Mouse (Mus musculus) brain, embryonic 14.5 days (tissue): ENCODE data around the gene Plekhg1.

Source experiments
- CTCF ChIP-seq: fragments of 200-500 bp; IDR thresholded peaks from 2 replicates; pipeline ENCODE4 v1.5.1; 2012; ENCODE audit warnings: inconsistent platforms, mild to moderate bottlenecking, moderate library complexity, borderline replicate concordance; ENCODE audit not compliant: insufficient read depth, insufficient read length; ENCODE audit errors: extremely low read depth
- POLR2A ChIP-seq: fragments of 200-500 bp; IDR thresholded peaks from 2 replicates; pipeline ENCODE4 v1.6.1; 2012; ENCODE audit warnings: mild to moderate bottlenecking, inconsistent platforms, borderline replicate concordance; ENCODE audit not compliant: poor library complexity, insufficient read depth, insufficient read length, severe bottlenecking; ENCODE audit errors: extremely low read depth

- TF ChIP-seq CTCF (no peak), POLR2A (no peak)
Observed at GRCm38 (mm10) chr10:3858437-3858836, 118.3 kb downstream of the Plekhg1 start.
